ENCODE assay signal across 8 mouse cellular contexts in the genomic region with DNA sequence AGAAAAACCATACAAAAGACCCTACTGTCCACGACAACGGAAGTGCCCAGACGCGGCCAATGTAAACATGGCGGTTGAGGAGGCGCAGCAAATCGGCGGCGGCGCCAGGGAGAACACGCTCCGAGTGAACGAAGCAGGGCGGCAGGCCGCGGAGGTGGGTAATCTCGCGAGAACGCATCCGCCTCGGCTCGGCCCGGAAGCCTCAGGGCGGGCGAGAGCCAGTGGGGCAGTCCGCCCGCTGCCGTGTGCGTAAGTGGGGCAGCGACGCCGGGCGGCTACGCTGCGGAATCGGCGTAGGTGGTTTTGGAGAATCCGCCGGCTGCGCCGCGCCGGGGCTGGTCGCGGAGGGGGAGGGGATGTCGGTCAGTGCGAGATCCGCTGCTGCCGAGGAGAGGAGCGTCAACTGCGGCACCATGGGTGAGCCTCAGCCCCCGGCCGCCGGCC. TPM values are rescaled to one million over a fixed set of nuclear protein-coding genes. Genes with fewer than 3 reads are reported as not detected.
DNase-seq lines count a peak whose midpoint lies in the region; ATAC-seq and TF ChIP-seq lines count a peak whose summit lies in the region.

Gene Sept7, plus strand, starts transcription at position 157 of the 444 bp plus-strand sequence.

- peak within 1 kb of the TSS; percentile 96 for H3K9ac ChIP-seq in heart, embryonic 11.5 days (ENCODE audit: low read depth, low read length)
- peak within 1 kb of the TSS; percentile 100 for H3K9ac ChIP-seq in kidney, embryonic 16.5 days (replicated peaks; ENCODE audit: low read length)
- peak within 1 kb of the TSS; percentile 81 for H3K9ac ChIP-seq in liver, adult 2 months (ENCODE audit: low read depth, low read length)

- peak within 1 kb of the TSS; percentile 100 for H3K27ac ChIP-seq in heart, embryonic 11.5 days (ENCODE audit: low read depth, low read length)
- H3K27ac ChIP-seq in kidney, embryonic 16.5 days (ENCODE audit: low read length) = peak within 1 kb of the TSS; percentile 98
- H3K27ac ChIP-seq in liver, adult 2 months (replicated peaks; ENCODE audit: insufficient read depth, low read depth, low read length) = peak within 1 kb of the TSS; percentile 88

- no peaks in the 10 kb centered on the region for H3K9me3 ChIP-seq in erythroblast, embryonic 14.5 days (ENCODE audit: control insufficient read depth, low read length)
- H3K9me3 ChIP-seq in heart, embryonic 11.5 days (replicated peaks; ENCODE audit: control insufficient read depth, low read length) = no peaks in the 10 kb centered on the region
- H3K9me3 ChIP-seq in kidney, embryonic 16.5 days (ENCODE audit: low read length) = no peaks in the 10 kb centered on the region

- TF ChIP-seq CTCF in C2C12 (IDR thresholded peaks at IDR 0.05; ENCODE audit: control insufficient read depth, insufficient read depth, insufficient read length) = no peak
- TF ChIP-seq CTCF in brain, embryonic 14.5 days (IDR thresholded peaks at IDR 0.05; ENCODE audit: borderline replicate concordance, extremely low read depth, insufficient read depth, insufficient read length) = no peak
- TF ChIP-seq CTCF in liver, adult 2 months (IDR thresholded peaks at IDR 0.05; ENCODE audit: low read depth, low read length) = no peak

- TF ChIP-seq POLR2A in brain, embryonic 14.5 days (IDR thresholded peaks at IDR 0.05; ENCODE audit: borderline replicate concordance, extremely low read depth, insufficient read depth, insufficient read length, poor library complexity, severe bottlenecking) = peak; percentile 79
- peak; percentile 58; the same call in 1 of the 2 replicates for TF ChIP-seq POLR2A in liver, adult 2 months (IDR thresholded peaks at IDR 0.05; ENCODE audit: extremely low read depth, insufficient read depth, low read length)
- TF ChIP-seq POLR2A in myocyte (IDR thresholded peaks at IDR 0.05; ENCODE audit: insufficient read length, low read depth) = peak; percentile 89

- H3K79me2 ChIP-seq in C2C12 (ENCODE audit: control insufficient read depth, insufficient read depth) = peaks cover 65% of the 10 kb centered on the region
- H3K79me2 ChIP-seq in liver, adult 2 months (ENCODE audit: control insufficient read depth, insufficient read depth, low read length) = peaks cover 7% of the 10 kb centered on the region; the same call in 1 of the 2 replicates
- H3K79me2 ChIP-seq in myocyte (ENCODE audit: control insufficient read depth, insufficient read depth) = peaks cover 53% of the 10 kb centered on the region

- peaks cover 38% of the 10 kb centered on the region for H3K4me1 ChIP-seq in erythroblast, embryonic 14.5 days (ENCODE audit: control insufficient read depth)
- peaks cover 11% of the 10 kb centered on the region for H3K4me1 ChIP-seq in heart, embryonic 11.5 days (ENCODE audit: control insufficient read depth, insufficient read depth, low read length)
- H3K4me1 ChIP-seq in kidney, embryonic 16.5 days (ENCODE audit: insufficient read depth, low read length) = peaks cover 17% of the 10 kb centered on the region
- H3K4me1 ChIP-seq in liver, adult 2 months (ENCODE audit: control insufficient read depth, insufficient read depth, low read length) = peaks cover 4% of the 10 kb centered on the region

- peak; percentile 98 for ATAC-seq in heart, embryonic 11.5 days (replicated peaks; ENCODE audit: insufficient number of reproducible peaks, low FRiP score, low TSS enrichment)
- ATAC-seq in kidney, embryonic 16.5 days (ENCODE audit: low FRiP score, low TSS enrichment) = peak; percentile 99

- peak within 1 kb of the TSS; percentile 64 for H3K4me3 ChIP-seq in C2C12 (ENCODE audit: insufficient read depth, poor library complexity, severe bottlenecking)
- peak within 1 kb of the TSS; percentile 91 for H3K4me3 ChIP-seq in erythroblast, embryonic 14.5 days (replicated peaks)
- H3K4me3 ChIP-seq in heart, embryonic 11.5 days (ENCODE audit: low read depth, low read length) = peak within 1 kb of the TSS; percentile 100
- peak within 1 kb of the TSS; percentile 100 for H3K4me3 ChIP-seq in kidney, embryonic 16.5 days (ENCODE audit: low read length)
- H3K4me3 ChIP-seq in liver, adult 2 months (ENCODE audit: insufficient read depth, low read depth, low read length) = peak within 1 kb of the TSS; percentile 93
- peak within 1 kb of the TSS; percentile 85 for H3K4me3 ChIP-seq in myocyte

- H3ac ChIP-seq in C2C12 (ENCODE audit: control insufficient read depth, insufficient read length, low read depth) = peak within 1 kb of the TSS; percentile 91
- H3ac ChIP-seq in myocyte (ENCODE audit: control insufficient read depth, insufficient read length) = peak within 1 kb of the TSS; percentile 91

- no peaks in the 10 kb centered on the region for H3K27me3 ChIP-seq in C2C12 (ENCODE audit: control insufficient read depth, insufficient read depth, insufficient read length)
- H3K27me3 ChIP-seq in erythroblast, embryonic 14.5 days (ENCODE audit: control insufficient read depth) = no peaks in the 10 kb centered on the region
- H3K27me3 ChIP-seq in heart, embryonic 11.5 days (ENCODE audit: control insufficient read depth, insufficient read depth, low read length) = no peaks in the 10 kb centered on the region
- no peaks in the 10 kb centered on the region for H3K27me3 ChIP-seq in kidney, embryonic 16.5 days (ENCODE audit: insufficient read depth, low read length)
- H3K27me3 ChIP-seq in liver, adult 2 months (ENCODE audit: control insufficient read depth, insufficient read depth, low read length) = no peaks in the 10 kb centered on the region
- H3K27me3 ChIP-seq in myocyte (ENCODE audit: control insufficient read depth, insufficient read depth, insufficient read length) = no peaks in the 10 kb centered on the region
- no peaks in the 10 kb centered on the region for H3K27me3 ChIP-seq in splenic B cell, adult 2 months (ENCODE audit: control insufficient read depth, insufficient read depth, low read length, poor library complexity, severe bottlenecking)

- H3K4me2 ChIP-seq in heart, embryonic 11.5 days = peak within 1 kb of the TSS; percentile 86
- peak within 1 kb of the TSS; percentile 80 for H3K4me2 ChIP-seq in kidney, embryonic 16.5 days (replicated peaks; ENCODE audit: low read depth, low read length)
- peak within 1 kb of the TSS; percentile 85 for H3K4me2 ChIP-seq in myocyte (ENCODE audit: low read depth)

- WGBS in heart, embryonic 11.5 days (ENCODE audit: insufficient replicate concordance) = under 1% methylated on average over 45 of the region's 54 CpGs
- WGBS in kidney, embryonic 16.5 days = 1% methylated on average over 38 of the region's 54 CpGs
- WGBS in liver, adult 2 months = under 1% methylated on average over 53 of the region's 54 CpGs

- DNase-seq in brain, embryonic 14.5 days (ENCODE audit: low read depth) = peak; percentile 99
- peak; percentile 88 for DNase-seq in liver, adult 2 months (ENCODE audit: extremely low read depth, low read depth, low spot score)
- peak; percentile 99 for DNase-seq in splenic B cell, adult 2 months (ENCODE audit: low read depth, low spot score)

- H3K36me3 ChIP-seq in C2C12 (ENCODE audit: control insufficient read depth, insufficient read depth) (peaks cover 4% of the 10 kb centered on the region), myocyte (ENCODE audit: control insufficient read depth, insufficient read depth) (no peaks in the 10 kb centered on the region)
- no peaks in the 10 kb centered on the region for H3K36me3 ChIP-seq in erythroblast, embryonic 14.5 days (ENCODE audit: control insufficient read depth)
- no peaks in the 10 kb centered on the region for H3K36me3 ChIP-seq in heart, embryonic 11.5 days (ENCODE audit: control insufficient read depth, insufficient read depth, low read length)
- no peaks in the 10 kb centered on the region for H3K36me3 ChIP-seq in kidney, embryonic 16.5 days (ENCODE audit: insufficient read depth, low read length)
- no peaks in the 10 kb centered on the region for H3K36me3 ChIP-seq in liver, adult 2 months (ENCODE audit: control insufficient read depth, insufficient read depth, low read length)
- H3K36me3 ChIP-seq in splenic B cell, adult 2 months (ENCODE audit: control insufficient read depth, insufficient read depth, low read length, poor library complexity, severe bottlenecking) = no peaks in the 10 kb centered on the region

- peaks cover 45% of the 10 kb centered on the region for H3K79me3 ChIP-seq in C2C12 (ENCODE audit: low read depth)

TF ChIP-seq in C2C12, 6 proteins besides CTCF, POLR2A, EP300 and RAD21:
- TF ChIP-seq MAX (IDR thresholded peaks at IDR 0.05) (peak; percentile 73), CEBPB (IDR thresholded peaks at IDR 0.05; ENCODE audit: low read depth) (no peak)
TF ChIP-seq in C2C12: peak in this region for 1.

TF ChIP-seq in myocyte, 11 proteins besides CTCF, POLR2A, EP300 and RAD21:
- peak in 1 of 3 experiments; percentile 44 for TF ChIP-seq MYOD1 (IDR thresholded peaks at IDR 0.05; ENCODE audit: control insufficient read depth in 1 of 3, insufficient read length in 2 of 3, low read depth in 2 of 3)
- peak in 1 of 3 experiments; percentile 29 for TF ChIP-seq MYOG (IDR thresholded peaks at IDR 0.05; ENCODE audit: control insufficient read depth in 1 of 3, insufficient read depth in 1 of 3, insufficient read length in 2 of 3, low read depth in 2 of 3)
- TF ChIP-seq POLR2AphosphoS2 (IDR thresholded peaks at IDR 0.05; ENCODE audit: insufficient read length, low read depth) = peak; percentile 90
- TF ChIP-seq REST (IDR thresholded peaks at IDR 0.05; ENCODE audit: insufficient read depth, insufficient read length) = peak; percentile 52
- TF ChIP-seq TCF3 (IDR thresholded peaks at IDR 0.05; ENCODE audit: insufficient read length, low read depth) = no peak
- no peak for TF ChIP-seq E2F4 (IDR thresholded peaks at IDR 0.05; ENCODE audit: insufficient read depth)

RNA-seq across cellular contexts. Expression of gene Sept7, which starts in this region (rescaled TPM):
- polyA plus RNA-seq in C2C12 (2012; fragmentation: generic; extraction: Trizol) = 38.9 TPM
- polyA plus RNA-seq in brain, embryonic 14.5 days (2012; rRNA removed) = 82.5 and 112 TPM in 2 replicates
- polyA plus RNA-seq in erythroblast, embryonic 14.5 days (2012) = 0.74 and 1.5 TPM in 2 replicates
- 284 and 324 TPM in 2 replicates for polyA plus RNA-seq in heart, embryonic 11.5 days (2014; fragmentation: Nextera tagmentation; extraction: Ambion mirVana)
- 307 and 316 TPM in 2 replicates for polyA plus RNA-seq in kidney, embryonic 16.5 days (2015; fragmentation: Nextera tagmentation; extraction: Ambion mirVana)
- total RNA-seq in liver, adult 2 months (2014; rRNA removed) = 45.2 and 56.5 TPM in 2 replicates
- 3.3 and 3.8 TPM in 2 replicates for polyA plus RNA-seq in liver, adult 2 months (2012; rRNA removed)
- polyA plus RNA-seq in myocyte (2012; fragmentation: generic; extraction: Trizol) = 43.8 TPM

Comparison
In these comparisons a context has a peak if more than half of its experiments do, and no peak if none do; other contexts are left out.
1. Peak in every context shown above with its lines: DNase-seq, ATAC-seq, H3K4me3 ChIP-seq and H3K27ac ChIP-seq.